Mouse (Mus musculus): ENCODE measurements around the gene Zbtb44.

GRCm38 (mm10) chr9:31070706-31071105 is 40.3 kb downstream of the Zbtb44 start:
- TF ChIP-seq NELFE (IDR thresholded peaks at IDR 0.05; ENCODE audit: low read depth, low read length) = no peak
- no peak for TF ChIP-seq EP300 (IDR thresholded peaks at IDR 0.05; ENCODE audit: low read depth in 1 of 2, low read length in 2 of 2)
- no peak for TF ChIP-seq POLR2A (IDR thresholded peaks at IDR 0.05; ENCODE audit: control insufficient read depth in 1 of 2, insufficient read depth in 1 of 2, low read depth in 1 of 2, low read length in 2 of 2, poor library complexity in 1 of 2)
- no peak for TF ChIP-seq USF1 (IDR thresholded peaks at IDR 0.05; ENCODE audit: low read depth, low read length)
- no peak for TF ChIP-seq RCOR1 (IDR thresholded peaks at IDR 0.05; ENCODE audit: low read depth, low read length)
- no peak for TF ChIP-seq ZKSCAN1 (IDR thresholded peaks at IDR 0.05; ENCODE audit: low read depth, low read length)
- TF ChIP-seq CTCF (IDR thresholded peaks at IDR 0.05 in 2 of 3, conservative IDR thresholded peaks at IDR 0.05 in 1 of 3; ENCODE audit: control insufficient read depth in 1 of 3, insufficient read depth in 1 of 3, low read depth in 2 of 3, low read length in 3 of 3, poor library complexity in 1 of 3, severe bottlenecking in 1 of 3) = no peak
- no peak for TF ChIP-seq NRF1 (IDR thresholded peaks at IDR 0.05; ENCODE audit: insufficient read depth, low read depth, low read length, poor library complexity, severe bottlenecking)
- TF ChIP-seq POLR2AphosphoS5 (IDR thresholded peaks at IDR 0.05; ENCODE audit: borderline replicate concordance, low read depth, low read length) = no peak
- no peak for TF ChIP-seq ETS1 (IDR thresholded peaks at IDR 0.05; ENCODE audit: low read depth, low read length)
- TF ChIP-seq MEF2A (IDR thresholded peaks at IDR 0.05; ENCODE audit: extremely low read depth, insufficient replicate concordance, low read depth, low read length, poor library complexity, severe bottlenecking) = no peak
- no peak for TF ChIP-seq HCFC1 (IDR thresholded peaks at IDR 0.05; ENCODE audit: low read depth, low read length)
